Mouse (Mus musculus): ENCODE measurements at regions not wholly inside any gene's neighbourhood (a gene's known extent, or its start where the extent isn't known, plus 50 kb on each side); places are given as distances from the start of the nearest gene placed in this dataset.
"Not testable (repeated sequence)": the region's sequence is repeated elsewhere in the genome, so short reads cannot be mapped to it uniquely, and the experiment has no call there.

DNA sequence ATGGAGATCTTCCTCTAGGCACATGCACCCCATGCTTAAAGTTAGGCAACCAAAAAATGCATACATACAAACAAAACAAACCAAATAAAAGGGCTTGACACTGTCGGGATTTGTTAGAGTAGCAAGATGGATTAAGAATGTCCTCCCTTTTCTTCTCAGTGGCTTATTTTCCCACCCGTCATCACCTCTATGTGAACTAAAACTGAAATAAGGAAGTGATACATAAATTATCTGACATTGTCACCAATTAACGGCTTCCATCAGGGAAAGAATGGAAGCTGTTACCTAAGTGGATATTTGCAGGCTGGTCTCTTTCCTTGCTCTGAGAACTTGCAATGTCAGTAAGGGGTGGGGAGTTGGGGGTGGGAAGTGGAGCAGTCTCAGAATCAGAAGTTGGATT lies 541.5 kb downstream of the Diaph3 start:
- in situ Hi-C loops (cut with MboI, MseI) = no loop called here

- in situ Hi-C loops (cut with MboI, MseI) = no loop called here
These were observed 552.5 kb downstream of the Diaph3 start for GRCm38 (mm10) chr14:86588525-86588924.

DNA sequence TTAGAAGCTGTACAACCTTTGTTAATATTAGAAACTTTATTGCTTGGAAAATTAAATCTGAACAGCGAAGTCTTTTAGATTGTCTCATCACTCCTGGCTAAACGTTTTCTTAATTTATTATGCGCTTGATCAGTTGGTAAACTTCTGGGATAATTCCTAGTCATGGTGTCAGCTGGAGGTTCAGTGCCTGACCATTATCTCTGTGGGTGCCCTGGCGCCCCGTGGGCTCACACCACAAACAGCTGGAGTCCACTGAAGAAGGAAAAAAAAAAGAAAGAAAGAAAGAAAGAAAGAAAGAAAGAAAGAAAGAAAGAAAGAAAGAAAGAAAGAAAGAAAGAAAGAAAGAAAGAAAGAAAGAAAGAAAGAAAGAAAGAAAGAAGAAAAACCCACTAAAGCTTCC lies 555.1 kb downstream of the Diaph3 start:
- in situ Hi-C loops (cut with MboI, MseI) = not testable (repeated sequence)

DNA sequence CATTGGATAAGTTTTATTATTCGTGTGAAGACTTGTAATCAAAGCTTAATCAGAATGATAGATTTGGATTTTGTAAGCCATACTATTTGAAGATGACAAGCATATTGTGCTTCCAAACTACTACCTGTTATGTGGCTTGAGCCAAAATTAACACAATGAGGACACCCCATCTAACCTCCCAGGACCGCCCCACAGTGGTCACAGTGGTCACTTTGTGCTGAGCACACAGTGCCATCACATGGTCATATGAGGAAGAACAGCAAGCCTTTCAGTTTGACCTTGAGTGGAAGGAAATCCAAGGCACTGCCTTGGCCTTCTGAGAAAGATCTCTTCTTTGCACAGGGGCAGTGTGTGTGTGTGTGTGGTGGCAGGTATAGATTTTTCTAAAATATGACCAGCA lies 578.3 kb downstream of the Diaph3 start:
- in situ Hi-C loops (cut with MboI, MseI) = no loop called here

DNA sequence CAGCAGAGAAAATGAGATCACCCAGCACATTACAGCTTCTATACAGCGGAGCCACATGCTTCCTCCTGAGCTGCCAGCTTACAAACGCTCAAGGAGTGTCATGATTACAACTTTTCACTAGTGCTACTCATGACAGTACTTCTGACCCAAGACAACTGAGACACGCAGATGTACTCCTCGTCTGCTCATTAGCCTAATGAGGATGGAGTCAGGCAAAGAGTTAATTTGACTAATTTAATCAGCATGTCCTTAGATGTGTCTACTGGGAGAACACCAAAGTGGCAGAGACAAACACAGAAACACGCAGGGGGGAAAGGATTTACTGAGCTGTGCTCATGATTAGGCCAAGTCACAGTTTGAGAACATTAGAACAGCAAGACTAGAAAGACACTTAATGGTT lies 603.0 kb downstream of the Diaph3 start:
- in situ Hi-C loops (cut with MboI, MseI) = no loop called here

DNA sequence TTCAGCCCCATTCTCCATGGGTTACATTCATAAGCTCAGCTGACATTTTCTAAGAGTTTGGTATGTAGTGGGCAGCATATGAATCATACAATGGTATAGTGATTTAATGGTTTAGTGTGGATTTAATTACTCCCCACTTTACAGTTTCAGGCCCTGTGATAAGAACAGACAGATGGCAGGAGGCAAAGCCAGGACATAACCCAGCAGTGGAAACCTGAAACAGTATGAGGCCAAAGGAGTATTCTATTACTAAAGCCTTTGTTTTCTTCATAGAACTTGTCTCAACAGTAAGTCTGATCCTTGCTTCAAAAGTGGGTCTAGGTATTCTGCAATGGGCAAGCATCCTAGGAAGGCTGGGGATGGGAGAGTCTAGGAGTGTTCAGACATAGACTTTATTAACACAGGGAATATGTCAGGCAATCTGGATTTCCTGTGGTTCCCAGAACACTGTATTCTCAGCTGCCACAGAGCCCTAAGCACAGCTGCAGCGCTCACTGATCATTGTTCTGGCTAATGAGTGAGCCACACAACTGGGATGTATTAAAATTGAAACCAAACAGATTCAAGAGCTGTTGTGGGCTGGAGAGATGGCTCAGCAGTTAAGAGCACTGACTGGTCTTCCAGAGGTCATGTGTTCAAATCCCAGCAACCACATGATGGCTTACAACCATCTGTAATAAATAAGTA lies 604.6 kb downstream of the Diaph3 start:
- in situ Hi-C loops (cut with MboI, MseI) = no loop called here

DNA sequence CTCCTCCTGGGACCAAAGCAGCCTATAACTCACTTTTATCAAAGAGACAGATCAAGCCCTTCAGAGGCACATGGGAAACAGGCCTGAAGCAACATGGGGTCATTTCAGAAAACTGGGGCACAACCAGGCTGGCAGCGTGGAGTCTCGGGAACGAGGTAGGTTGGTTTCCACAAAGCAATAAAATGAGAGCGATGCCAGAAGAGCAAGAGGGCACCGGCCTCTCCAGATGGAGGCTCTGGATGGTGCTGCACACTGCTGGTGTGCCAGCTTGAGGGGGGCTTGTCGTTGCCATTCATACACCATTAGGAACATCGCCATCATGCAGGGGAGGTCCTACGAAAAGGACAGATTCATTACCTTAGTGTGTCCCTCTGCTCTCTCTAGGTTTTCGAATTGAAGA lies 630.6 kb downstream of the Diaph3 start:
- in situ Hi-C loops (cut with MboI, MseI) = no loop called here

GRCm38 (mm10) chr14:86509686-86510085 lies 631.3 kb downstream of the Diaph3 start:
- in situ Hi-C loops (cut with MboI, MseI) = no loop called here

GRCm38 (mm10) chr14:86506286-86506685 lies 634.7 kb downstream of the Diaph3 start:
- in situ Hi-C loops (cut with MboI, MseI) = no loop called here

DNA sequence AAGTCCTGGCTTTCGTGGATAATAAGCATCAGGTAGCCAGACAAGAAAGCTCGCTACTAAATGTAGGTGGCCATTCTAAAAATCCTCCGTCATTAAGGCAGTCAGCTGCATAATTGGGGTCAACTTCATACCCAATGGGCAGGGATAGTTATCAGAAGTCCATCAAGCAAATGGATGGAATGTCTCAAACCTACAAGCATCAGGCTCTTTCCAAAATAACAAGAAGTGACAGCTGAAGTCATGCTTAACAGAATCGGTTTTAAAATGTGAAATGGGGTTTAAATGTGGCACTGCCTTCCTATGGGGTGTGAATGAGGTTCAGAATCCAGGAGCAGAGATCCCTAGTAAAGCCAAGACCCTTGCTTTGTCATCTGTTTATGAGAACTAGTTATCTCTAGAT lies 650.2 kb downstream of the Diaph3 start:
- in situ Hi-C loops (cut with MboI, MseI) = loop anchor here (25.0 kb wide), 1 partner anchor 654 kb away; no protein-coding TSS in a partner anchor

DNA sequence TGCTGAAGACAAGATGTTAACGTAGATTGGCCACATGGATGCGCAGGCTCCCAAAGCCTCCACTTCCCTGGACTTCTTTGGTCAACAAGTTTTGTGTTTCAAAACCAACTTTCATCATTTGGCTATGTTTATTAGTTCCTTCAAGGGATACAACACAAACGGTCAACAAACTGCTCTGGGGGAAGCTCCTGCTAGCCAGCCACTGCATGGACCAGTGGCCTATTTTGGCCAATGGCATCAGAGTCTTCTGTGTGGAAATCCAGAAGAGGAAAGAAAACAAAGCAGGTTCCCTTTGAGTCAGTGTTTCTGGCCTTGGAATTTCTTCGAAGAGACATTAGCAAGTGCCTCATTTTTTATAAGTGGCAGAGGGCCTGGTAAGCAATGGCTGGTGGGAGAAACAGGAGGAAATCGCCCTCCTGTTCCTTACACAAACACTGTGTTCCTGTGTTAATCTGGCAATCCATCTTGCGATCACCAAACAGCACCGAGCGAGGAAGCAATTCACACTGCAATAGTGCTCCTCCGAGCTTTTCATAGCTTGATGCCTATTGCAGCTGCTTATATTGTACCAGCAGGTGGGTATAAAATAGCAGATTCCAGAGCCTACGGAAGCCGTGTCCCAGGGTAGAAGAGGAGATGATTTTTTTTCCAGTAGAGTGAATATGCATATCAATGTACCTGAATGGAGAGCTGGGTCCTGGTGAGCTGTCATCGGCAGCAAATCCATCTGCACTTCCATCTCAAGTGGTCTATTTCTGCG lies 651.0 kb downstream of the Diaph3 start:
- in situ Hi-C loops (cut with MboI, MseI) = loop anchor here (25.0 kb wide), 1 partner anchor 653 kb away; no protein-coding TSS in a partner anchor

DNA sequence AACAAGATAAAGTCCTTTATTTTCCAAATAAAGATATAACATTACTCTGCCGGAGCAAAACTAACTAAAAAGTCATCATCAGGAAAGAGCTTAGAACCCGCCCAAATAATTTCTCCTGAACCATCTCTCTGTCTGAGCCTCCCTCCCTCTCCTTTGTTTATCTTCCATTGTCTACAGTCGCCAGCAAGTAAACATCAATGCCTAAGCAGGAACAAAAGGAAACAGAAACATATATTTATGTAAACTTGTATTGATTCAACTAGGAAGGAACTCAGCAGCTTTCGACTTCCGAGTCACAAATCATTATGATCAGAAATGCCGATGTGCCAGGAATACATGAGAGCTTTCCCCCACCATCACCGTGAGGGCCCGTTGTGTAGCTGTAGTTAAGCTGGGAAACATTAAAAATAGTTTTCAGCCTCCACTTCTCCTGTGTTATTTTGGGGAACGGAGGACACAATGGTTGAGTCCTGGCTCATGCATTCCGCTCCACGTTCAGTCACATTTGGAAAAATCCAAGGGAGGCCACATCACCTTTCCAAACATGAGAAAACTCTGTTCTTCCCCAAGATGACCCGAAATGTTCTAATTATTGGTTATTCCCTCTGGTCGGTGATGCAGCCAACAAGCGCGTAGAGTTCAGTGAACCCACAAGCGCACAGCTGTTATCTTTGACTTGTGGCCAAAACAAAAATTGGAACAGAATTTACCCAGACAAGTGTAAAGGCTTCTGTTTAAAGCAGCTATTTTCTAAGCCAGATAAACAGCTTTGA lies 651.8 kb downstream of the Diaph3 start:
- in situ Hi-C loops (cut with MboI, MseI) = loop anchor here (25.0 kb wide), 1 partner anchor 652 kb away; no protein-coding TSS in a partner anchor

DNA sequence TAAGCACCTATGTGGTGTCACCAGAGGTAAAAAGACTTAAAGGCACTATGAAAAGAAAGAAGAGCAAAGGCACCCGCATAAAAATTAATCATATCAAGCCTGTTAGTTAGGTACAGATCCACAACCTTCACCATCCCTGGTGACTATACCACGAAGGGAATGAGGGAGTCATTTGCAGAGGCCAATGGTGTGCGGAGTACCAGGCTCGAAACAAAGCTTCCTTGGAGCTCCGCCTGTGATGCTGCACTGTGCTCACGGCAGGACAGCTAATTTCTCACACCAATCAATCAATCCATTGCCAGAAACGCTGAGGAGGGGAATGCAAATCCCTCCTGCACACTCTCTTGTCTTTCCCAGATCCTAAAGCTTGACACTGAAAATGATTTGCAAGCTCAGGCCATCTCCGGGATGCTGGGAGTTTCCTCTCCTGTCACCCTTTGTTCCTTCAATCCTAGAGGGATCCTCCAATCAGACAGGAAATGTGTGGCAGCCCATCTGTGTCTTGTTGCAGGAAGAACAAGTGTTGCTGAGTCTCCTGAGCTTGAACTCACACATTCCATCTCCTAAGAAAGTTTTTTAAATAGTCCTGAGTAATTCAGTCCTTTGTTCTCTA lies 653.6 kb downstream of the Diaph3 start:
- in situ Hi-C loops (cut with MboI, MseI) = loop anchor here (25.0 kb wide), 1 partner anchor 650 kb away; no protein-coding TSS in a partner anchor

GRCm38 (mm10) chr14:86484247-86484646 lies 656.8 kb downstream of the Diaph3 start:
- in situ Hi-C loops (cut with MboI, MseI) = loop anchor here (25.0 kb wide), 1 partner anchor 647 kb away; no protein-coding TSS in a partner anchor

DNA sequence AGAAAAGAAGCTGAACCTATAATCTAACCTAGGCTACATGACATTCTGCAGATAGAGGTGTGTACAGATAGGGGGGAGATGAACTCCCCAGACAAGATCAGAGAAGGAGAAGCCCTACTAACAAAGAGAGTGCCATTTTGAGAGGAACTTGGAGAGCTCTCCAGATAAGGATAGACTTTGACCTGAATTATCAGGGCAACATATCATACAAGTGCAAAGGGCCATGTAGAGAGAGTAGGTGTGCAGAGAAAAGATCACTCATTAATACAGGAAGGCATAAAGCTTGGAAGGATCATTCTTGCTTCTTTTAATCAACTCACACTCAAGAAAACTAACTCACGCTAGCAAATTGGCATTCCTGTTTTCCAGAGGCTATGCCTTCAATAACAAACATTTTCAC lies 667.4 kb downstream of the Diaph3 start:
- in situ Hi-C loops (cut with MboI, MseI) = no loop called here

DNA sequence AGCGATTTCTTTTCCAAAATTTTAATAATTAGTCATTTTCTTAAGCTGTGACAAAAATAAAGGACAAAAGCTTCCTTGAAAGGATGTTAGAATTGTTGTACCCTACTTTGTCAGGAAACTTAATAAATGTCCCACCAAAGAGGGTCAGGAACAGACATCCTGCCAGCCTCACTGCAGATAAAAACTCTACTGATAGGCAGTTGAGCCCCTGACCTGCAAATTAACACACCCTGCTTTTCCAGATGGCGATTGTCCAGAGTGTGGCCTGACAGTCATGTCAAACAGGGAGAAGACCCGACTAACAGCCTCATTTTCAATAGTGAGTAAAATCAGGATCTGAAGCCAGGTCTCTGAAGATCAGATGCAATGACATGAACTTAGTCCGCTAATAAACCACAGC lies 670.6 kb downstream of the Diaph3 start:
- in situ Hi-C loops (cut with MboI, MseI) = no loop called here

GRCm38 (mm10) chr14:86467886-86468463 lies 673.1 kb downstream of the Diaph3 start:
- in situ Hi-C loops (cut with MboI, MseI) = no loop called here

DNA sequence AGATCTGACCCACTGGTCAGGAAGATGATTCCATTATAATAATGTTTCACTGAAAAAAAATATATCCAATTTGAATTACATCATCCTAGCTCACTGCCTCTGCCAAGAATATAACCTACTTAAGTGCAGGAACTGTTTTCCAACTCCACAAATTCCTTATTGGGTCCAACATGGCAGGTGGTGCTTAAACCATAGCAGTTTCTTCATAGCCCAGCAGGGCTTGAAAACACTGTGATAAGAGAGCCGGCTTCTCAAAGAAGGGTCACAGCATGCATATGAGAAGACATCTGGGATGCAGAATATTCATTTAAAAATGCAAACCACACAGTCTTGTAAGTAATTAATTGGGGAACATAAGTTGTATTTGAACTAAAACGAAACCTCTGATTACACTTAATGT lies 677.6 kb downstream of the Diaph3 start:
- in situ Hi-C loops (cut with MboI, MseI) = no loop called here

DNA sequence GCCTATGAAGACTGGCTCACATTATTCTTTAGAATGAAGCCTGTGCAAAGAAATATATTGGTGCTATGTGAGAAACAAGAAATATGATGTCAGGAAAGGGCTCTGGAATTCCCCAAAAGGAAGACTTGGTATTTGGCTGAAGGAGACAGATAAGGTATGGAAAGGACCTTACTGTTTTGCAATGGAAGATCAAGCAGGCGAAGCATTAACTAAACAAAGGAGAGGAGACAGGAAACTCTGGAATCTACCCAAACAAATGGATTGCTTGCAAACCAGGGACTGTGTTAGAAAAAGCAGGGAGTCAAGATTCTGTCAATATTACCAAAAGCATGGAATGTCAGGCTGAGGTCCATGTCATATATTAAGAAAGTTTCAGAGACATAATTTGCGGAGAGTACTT lies 687.9 kb downstream of the Diaph3 start:
- in situ Hi-C loops (cut with MboI, MseI) = no loop called here

- in situ Hi-C loops (cut with MboI, MseI) = no loop called here
These were observed 690.4 kb downstream of the Diaph3 start for GRCm38 (mm10) chr14:86450616-86451015.

DNA sequence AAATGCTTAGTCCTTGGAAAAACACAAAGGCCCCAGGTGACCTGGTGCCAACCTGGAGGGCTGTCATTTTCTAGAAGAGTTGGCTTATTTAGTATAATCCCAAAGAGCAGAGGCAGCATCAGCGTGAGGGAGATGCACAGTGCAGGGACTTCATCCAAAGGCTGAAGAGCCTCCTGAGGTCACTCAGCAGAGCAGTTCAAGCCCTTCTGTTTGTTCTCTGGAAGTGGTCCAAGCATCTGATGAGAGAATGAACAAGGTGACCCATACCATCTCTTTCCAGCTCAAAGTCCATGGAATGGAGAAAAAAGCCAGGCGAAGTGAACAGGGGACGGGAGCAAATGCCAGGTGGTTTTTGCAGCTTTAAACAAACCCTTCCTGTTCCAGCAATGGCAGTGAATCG lies 695.9 kb downstream of the Diaph3 start:
- in situ Hi-C loops (cut with MboI, MseI) = no loop called here
